Mouse (Mus musculus) lung, embryonic 15.5 days (tissue): Measurements from ENCODE around the gene Slc25a21. TPM values are rescaled to one million over a fixed set of nuclear protein-coding genes. Genes with fewer than 3 reads are reported as not detected.
A peak's percentile ranks its signal among the peaks of the same experiment; 100 is the strongest.

Experiments
- ATAC-seq: fragments of 200-750 bp; cut with Nextera tagmentation; 2 replicates; pipeline ENCODE4 v1.8.0; 2017; ENCODE audit warnings: moderate number of reproducible peaks, borderline replicate concordance; ENCODE audit not compliant: low FRiP score, low TSS enrichment; ENCODE audit errors: extremely low read depth
- H3K27ac ChIP-seq: fragments of 300-500 bp; sonication (generic); 2 replicates; pipeline ENCODE4 v1.5.1; 2015; ENCODE audit warnings: moderate library complexity, mild to moderate bottlenecking, inconsistent platforms
- H3K27me3 ChIP-seq: fragments of 300-500 bp; sonication (generic); 2 replicates; pipeline ENCODE4 v1.6.1; 2015; ENCODE audit warnings: inconsistent platforms
- H3K36me3 ChIP-seq: fragments of 300-500 bp; sonication (generic); 2 replicates; pipeline ENCODE4 v1.6.1; 2015; ENCODE audit warnings: inconsistent platforms
- H3K4me1 ChIP-seq: fragments of 300-500 bp; sonication (generic); 2 replicates; pipeline ENCODE4 v1.6.1; 2015; ENCODE audit warnings: inconsistent platforms
- H3K4me2 ChIP-seq: fragments of 300-500 bp; sonication (generic); 2 replicates; pipeline ENCODE4 v1.6.1; 2015; ENCODE audit warnings: inconsistent platforms, mild to moderate bottlenecking, moderate library complexity
- H3K4me3 ChIP-seq: fragments of 300-500 bp; sonication (generic); 2 replicates; pipeline ENCODE4 v1.5.1; 2015; ENCODE audit warnings: mild to moderate bottlenecking, inconsistent platforms
- H3K9ac ChIP-seq: fragments of 300-500 bp; sonication (generic); 2 replicates; pipeline ENCODE4 v1.6.1; 2015; ENCODE audit warnings: inconsistent platforms
- H3K9me3 ChIP-seq: fragments of 300-500 bp; sonication (generic); 2 replicates; pipeline ENCODE4 v1.6.1; 2016; ENCODE audit warnings: inconsistent platforms
- WGBS: fragments of 180-500 bp; shearing (Covaris S2); methylation state at CpG from one replicate; pipeline ENCODE4 v1.1.7; 2015; 5-methylcytosine and 5-hydroxymethylcytosine counted together
- polyA plus RNA-seq: library from polyadenylated mRNA; unstranded; fragments of >200 nt; fragmentation: Nextera tagmentation; extraction: Ambion mirVana; gene quantifications from 2 replicates; pipeline ENCODE4 v1.2.1, GENCODE M21; 2015

Slc25a21 gene
- polyA plus RNA-seq, 1 experiment from 2014 or later = 0.54 TPM

DNA sequence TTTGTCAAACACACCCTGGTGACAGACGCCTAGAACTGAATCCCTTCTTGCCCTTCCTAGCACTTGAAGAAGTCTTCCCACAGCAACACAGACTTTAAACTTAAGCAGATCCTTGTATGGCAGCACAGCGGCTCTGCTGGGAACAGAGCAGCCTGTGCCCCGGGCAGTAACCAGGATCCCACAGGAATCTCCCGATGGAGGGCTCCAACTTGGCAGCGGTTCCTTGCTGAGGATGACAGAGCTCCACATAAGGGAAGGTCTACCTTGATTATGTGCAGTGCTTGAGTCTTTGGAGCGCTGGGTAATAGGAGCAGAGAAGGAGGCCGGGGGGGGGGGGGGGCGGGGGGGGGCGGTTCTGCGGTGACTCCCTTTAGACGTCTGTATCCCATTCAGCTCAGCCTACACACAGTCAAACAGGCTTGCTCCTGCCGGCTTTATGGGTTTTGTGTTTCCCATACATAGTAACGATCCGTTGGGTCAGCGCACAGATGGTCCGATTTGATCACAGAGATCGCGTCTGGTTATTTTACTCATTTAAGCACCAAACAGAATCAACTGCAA is 215.1 kb downstream of the Slc25a21 start:
- ATAC-seq = no peak
- Histone ChIP-seq H3K4me3 (no peak overlapping the region), H3K36me3 (no peaks in the 10 kb centered on the region), H3K4me1 (no peaks in the 10 kb centered on the region), H3K9me3 (no peaks in the 10 kb centered on the region), H3K4me2 (no peak overlapping the region), H3K27ac (no peak overlapping the region), H3K9ac (no peak overlapping the region), H3K27me3 (0 out of 2 replicates have a peak, but pooled peaks cover 4% of the 10 kb centered on the region)
- 71% methylated on average over 15 of the region's 18 CpGs for WGBS

DNA sequence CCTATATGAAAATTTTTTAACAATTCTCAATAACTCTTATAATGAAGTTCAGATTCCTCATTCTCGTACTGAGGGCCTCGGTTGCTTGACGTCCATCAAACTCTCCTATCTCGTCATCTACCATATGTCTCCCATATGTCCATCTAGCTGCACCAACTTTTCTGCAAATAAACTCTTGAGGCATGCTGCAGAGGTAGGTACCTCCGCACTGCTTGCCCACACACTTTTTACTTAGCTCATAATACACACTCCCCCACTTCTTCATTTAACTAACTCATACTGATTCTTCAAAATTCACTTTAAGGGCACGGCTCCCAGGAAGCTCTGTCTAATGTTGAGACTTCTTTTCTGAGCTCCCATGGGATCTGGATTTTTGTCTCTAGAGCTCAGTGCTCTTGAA is 222.0 kb downstream of the Slc25a21 start:
- ATAC-seq = no peak
- no peak overlapping the region for H3K9ac ChIP-seq
- 77% methylated on average over 6 of the region's 6 CpGs for WGBS
- H3K4me3 ChIP-seq = no peak overlapping the region
- H3K27me3 ChIP-seq = no peaks in the 10 kb centered on the region
- no peak overlapping the region for H3K27ac ChIP-seq
- no peaks in the 10 kb centered on the region for H3K9me3 ChIP-seq
- H3K4me2 ChIP-seq = no peak overlapping the region
- no peaks in the 10 kb centered on the region for H3K36me3 ChIP-seq
- no peaks in the 10 kb centered on the region for H3K4me1 ChIP-seq

DNA sequence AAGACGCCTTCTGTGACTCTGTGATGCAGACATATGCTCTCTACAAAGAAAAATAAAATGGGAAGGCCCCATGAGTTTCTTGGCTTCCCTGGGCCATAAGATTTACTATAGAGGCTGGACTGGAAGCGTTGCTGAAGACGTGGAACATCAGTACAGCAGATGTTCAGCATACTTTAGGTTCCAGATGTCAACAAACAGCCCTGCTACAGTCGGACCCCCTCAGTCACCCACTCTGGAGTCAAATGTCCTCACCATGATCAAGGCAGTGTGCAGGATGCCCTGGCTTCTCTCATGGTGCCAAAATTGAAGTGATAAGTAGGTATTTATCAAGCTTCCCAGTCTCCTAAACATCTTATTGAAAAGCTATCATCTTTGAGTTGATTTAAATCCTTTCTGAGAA is 234.0 kb downstream of the Slc25a21 start:
- no peak overlapping the region for H3K27ac ChIP-seq
- H3K9me3 ChIP-seq = no peaks in the 10 kb centered on the region
- H3K4me1 ChIP-seq = peaks cover 7% of the 10 kb centered on the region; the same call in 1 of the 2 replicates
- H3K4me3 ChIP-seq = no peak overlapping the region
- no peak for ATAC-seq
- no peaks in the 10 kb centered on the region for H3K36me3 ChIP-seq
- H3K9ac ChIP-seq = no peak overlapping the region
- 36% methylated on average over 4 of the region's 4 CpGs for WGBS
- H3K27me3 ChIP-seq = no peaks in the 10 kb centered on the region
- no peak overlapping the region for H3K4me2 ChIP-seq

DNA sequence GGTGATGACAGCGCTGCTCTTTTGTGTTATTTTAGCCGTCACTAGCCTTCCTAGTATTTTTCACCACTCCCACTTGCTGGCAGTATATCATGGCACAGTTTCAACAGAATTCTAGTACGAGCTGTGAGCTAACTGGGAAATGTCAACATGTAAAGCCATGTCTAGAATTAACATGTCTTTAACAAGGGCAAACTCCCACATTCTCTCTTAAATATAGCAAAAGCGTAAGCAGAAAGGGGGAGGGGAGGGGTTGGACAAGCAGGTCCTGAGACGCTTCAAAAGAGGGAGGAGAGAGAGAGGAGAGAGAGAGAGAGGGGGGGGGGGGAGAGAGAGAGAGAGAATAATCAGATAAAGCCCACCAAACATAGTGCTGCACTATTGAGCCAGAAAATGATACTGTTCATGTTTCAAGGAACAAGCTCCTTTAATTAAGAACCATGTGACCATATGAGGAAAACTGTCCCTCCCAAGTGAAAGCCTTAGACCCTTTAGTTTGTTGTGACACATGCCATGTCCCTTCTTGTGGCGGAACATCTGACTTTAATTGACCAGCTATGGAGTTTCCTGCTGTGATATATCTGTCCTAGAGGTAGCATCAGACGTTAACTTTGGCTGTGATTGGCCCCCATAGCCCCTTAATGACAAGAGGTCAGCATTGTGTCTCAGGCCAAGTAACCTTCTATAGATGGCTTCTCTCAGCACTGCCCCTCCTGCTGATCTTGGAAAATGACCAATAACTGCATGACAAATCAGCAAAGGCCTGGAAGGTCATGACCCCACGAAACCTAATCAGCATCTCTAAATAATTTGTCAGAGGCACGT is 237.8 kb downstream of the Slc25a21 start:
- Histone ChIP-seq H3K4me2 (peak overlapping the region; percentile 42), H3K9me3 (no peaks in the 10 kb centered on the region), H3K27me3 (no peaks in the 10 kb centered on the region), H3K27ac (no peak overlapping the region), H3K36me3 (no peaks in the 10 kb centered on the region), H3K4me3 (no peak overlapping the region), H3K9ac (no peak overlapping the region), H3K4me1 (peaks cover 7% of the 10 kb centered on the region; the same call in 1 of the 2 replicates)
- ATAC-seq = peak; percentile 57; the same call in 1 of the 2 replicates
- 24% methylated on average over 9 of the region's 9 CpGs for whole genome bisulfite sequencing

DNA sequence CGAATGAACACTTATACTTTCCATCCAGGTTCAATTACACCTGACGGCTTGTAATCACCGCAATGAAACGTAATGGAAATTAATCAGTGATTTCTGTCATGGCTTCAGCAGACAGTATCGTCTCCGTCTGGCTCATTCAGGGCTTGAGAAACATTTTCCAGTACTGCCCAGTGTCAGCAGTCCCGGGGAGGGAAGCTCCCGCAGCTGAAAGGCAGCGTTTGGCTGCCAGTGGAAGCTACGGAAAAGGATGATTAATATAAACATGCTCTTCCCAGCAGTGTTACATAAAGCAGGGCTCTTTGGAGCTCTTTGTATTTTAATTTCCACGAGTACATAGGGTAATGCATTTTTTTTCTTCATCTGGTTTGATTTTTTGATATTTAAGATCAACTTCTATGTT is 239.0 kb downstream of the Slc25a21 start:
- Histone ChIP-seq H3K9ac (no peak overlapping the region), H3K36me3 (no peaks in the 10 kb centered on the region), H3K27ac (no peak overlapping the region), H3K4me3 (no peak overlapping the region), H3K27me3 (no peaks in the 10 kb centered on the region), H3K9me3 (no peaks in the 10 kb centered on the region), H3K4me1 (peaks cover 7% of the 10 kb centered on the region; the same call in 1 of the 2 replicates), H3K4me2 (no peak overlapping the region; the same call in 1 of the 2 replicates)
- ATAC-seq = no peak
- 26% methylated on average over 11 of the region's 11 CpGs for WGBS

DNA sequence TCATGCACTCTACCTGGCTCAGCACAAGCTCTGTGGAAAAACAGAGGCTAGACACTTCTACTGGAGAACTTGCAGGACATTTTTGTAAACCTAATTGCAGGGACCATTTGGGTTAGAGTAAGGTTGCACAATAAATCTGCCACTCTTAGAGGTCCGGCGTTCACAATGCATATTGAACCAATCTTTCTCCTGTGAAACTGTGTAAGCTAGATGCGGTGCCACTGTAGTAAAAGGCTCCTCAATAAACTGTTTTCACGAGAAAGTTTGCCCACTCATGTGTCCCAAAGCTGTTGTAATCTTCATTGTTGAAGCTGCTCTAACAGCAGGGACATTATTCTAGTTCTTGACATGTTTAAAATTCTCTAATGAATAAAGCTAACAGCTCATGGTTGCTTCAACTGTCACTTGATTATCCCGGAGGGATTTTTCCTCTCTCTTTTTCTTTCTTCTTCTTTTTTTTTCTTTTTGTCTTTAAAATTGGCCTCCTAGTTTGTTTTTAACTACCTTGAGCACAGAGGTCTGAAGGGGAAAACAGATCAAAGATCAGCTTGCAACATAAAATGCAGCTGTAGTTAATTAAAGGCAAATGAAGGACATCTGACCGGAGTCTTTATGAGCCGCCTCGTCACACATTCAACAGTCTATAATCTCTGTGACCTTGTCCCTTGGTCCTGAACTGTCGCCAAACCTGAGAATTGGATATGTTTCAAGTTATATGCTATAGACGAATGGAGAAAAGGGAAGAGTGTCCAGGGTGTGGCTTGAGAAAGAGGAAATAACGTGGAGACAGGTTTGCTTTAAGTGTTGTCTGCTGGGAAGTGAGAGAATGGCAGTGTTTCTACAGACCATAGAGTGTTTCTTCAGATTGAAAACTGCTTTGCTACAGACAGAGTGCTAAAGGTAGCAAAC is 245.3 kb downstream of the Slc25a21 start:
- no peaks in the 10 kb centered on the region for H3K9me3 ChIP-seq
- ATAC-seq = no peak
- no peaks in the 10 kb centered on the region for H3K36me3 ChIP-seq
- H3K4me3 ChIP-seq = no peak overlapping the region
- H3K4me1 ChIP-seq = no peaks in the 10 kb centered on the region
- no peaks in the 10 kb centered on the region for H3K27me3 ChIP-seq
- no peak overlapping the region for H3K4me2 ChIP-seq
- no peak overlapping the region for H3K27ac ChIP-seq
- H3K9ac ChIP-seq = no peak overlapping the region
- WGBS = 46% methylated on average over 11 of the region's 11 CpGs

DNA sequence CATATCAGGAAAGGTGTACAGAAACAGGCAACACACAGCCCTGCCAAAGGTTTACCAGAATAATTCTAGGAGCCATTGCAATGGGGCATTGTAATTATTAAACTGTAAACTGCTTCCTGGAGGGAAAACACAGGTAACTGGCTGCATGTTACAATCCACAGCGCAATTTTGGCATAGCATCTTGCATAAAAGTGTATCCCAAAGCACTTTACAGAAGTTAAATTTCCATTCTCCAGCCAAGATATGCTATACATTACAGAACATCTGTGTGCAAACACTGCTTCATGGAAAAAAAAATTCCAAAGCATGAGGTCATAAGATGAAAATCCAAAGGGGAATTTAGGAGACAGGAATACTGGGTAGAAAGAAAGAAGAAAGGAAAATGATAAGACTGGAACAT is 253.0 kb downstream of the Slc25a21 start:
- no peaks in the 10 kb centered on the region for H3K36me3 ChIP-seq
- H3K4me2 ChIP-seq = no peak overlapping the region
- H3K27ac ChIP-seq = no peak overlapping the region
- no peak overlapping the region for H3K4me3 ChIP-seq
- no peaks in the 10 kb centered on the region for H3K9me3 ChIP-seq
- no peak for ATAC-seq
- H3K9ac ChIP-seq = no peak overlapping the region
- no peaks in the 10 kb centered on the region for H3K27me3 ChIP-seq
- no peaks in the 10 kb centered on the region for H3K4me1 ChIP-seq
- 68% methylated on average over 1 of the region's 1 CpGs for WGBS

DNA sequence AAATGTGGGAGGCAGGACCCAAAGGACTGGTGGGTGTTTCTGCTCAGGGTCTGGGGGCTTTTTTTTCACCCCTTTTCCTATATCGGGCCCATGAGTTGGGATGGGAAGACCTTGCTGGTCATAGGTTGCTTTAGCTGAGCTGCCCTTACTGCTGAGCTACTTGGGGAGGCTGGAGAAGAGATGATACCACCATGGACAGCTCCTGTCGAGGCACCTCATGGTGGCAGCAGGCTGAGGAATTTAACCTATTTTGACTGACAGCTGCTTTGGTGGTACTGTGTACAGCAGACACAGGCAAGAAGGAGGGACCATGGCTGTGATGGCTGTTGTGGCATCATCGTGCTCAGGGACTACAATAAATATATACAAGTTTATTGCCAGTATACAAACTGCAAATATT is 256.4 kb downstream of the Slc25a21 start:
- H3K27me3 ChIP-seq = no peaks in the 10 kb centered on the region
- 53% methylated on average over 3 of the region's 3 CpGs for WGBS
- H3K4me3 ChIP-seq = no peak overlapping the region
- H3K9me3 ChIP-seq = no peaks in the 10 kb centered on the region
- ATAC-seq = no peak
- H3K36me3 ChIP-seq = no peaks in the 10 kb centered on the region
- H3K9ac ChIP-seq = no peak overlapping the region
- H3K4me2 ChIP-seq = no peak overlapping the region
- H3K4me1 ChIP-seq = no peaks in the 10 kb centered on the region
- no peak overlapping the region for H3K27ac ChIP-seq

DNA sequence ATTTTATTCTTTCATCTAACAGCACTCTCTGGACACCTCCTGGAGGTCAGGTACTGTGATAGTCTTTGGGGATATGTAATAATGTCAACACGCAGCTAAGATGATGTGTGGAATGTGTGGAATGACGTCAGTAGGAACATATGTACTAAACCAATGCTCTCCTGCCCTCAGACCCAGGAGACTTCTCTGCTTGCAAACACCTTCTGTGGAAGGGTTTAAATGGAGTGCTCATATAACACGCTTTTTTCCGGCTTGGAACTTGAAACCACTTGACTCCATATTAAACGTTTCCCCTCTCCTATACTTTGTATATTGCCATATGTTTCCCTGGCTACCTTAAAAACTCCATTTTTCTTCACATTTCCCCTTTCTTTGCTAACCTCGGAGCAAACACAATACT is 279.1 kb downstream of the Slc25a21 start:
- Histone ChIP-seq H3K4me1 (no peaks in the 10 kb centered on the region), H3K4me3 (no peak overlapping the region), H3K9ac (no peak overlapping the region), H3K27ac (no peak overlapping the region), H3K4me2 (no peak overlapping the region), H3K27me3 (no peaks in the 10 kb centered on the region), H3K9me3 (no peaks in the 10 kb centered on the region), H3K36me3 (no peaks in the 10 kb centered on the region)
- no peak for ATAC-seq
- 47% methylated on average over 6 of the region's 6 CpGs for WGBS

DNA sequence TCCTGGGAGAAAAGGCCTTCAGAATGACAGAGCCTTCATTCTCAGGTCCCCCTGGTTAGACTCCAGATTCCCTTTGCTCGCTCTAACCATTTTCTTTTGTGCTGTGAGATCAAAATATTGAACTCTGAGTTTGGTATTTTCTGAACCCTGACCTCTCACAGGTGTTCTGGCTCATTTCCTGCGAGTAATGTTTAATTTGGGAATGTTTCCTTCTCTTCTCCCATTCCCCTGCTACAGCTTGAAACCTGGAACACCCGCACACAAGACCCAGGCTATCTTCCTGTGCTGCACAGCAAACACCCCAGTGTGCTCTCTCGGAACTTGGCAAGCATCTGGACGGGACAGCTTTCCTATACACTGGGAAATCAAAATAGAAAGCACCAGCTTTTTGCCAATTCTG is 290.8 kb downstream of the Slc25a21 start:
- no peak overlapping the region for H3K4me3 ChIP-seq
- H3K27me3 ChIP-seq = no peaks in the 10 kb centered on the region
- H3K36me3 ChIP-seq = no peaks in the 10 kb centered on the region
- no peak for ATAC-seq
- no peaks in the 10 kb centered on the region for H3K9me3 ChIP-seq
- H3K4me1 ChIP-seq = no peaks in the 10 kb centered on the region
- no peak overlapping the region for H3K4me2 ChIP-seq
- 53% methylated on average over 5 of the region's 5 CpGs for WGBS
- H3K27ac ChIP-seq = no peak overlapping the region
- H3K9ac ChIP-seq = no peak overlapping the region

DNA sequence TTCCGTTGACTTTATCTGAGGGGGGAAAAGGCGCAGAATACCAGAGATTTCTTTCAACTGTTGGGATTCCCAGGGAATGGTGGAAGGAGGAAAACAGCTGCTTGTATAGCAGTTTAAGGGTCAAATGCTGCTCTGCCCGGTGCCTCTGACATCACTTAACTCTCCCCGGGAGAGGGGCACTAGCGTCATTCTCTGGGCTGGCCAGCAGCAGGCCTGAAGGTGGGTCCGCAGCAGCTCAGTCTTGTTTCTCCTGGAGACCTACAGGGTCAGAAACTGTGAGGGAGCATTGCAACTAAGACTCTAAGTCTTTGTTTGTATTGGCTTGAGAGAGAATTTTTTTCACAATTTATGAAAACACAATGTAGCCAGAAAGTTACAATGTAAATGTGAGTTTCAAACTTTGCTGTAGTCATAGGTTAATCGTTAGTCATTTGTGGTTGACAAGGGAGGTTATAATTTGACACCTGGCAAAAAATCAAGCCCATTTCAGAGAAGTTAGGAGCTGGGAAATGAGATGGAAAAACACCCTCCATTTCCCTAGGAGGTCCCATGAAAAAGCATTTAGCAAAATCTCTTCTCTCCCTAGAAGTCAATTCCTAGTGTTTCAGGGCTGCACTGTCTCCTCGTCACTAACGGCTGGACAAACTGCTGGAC is 291.5 kb downstream of the Slc25a21 start:
- no peak overlapping the region for H3K4me2 ChIP-seq
- H3K9ac ChIP-seq = no peak overlapping the region
- WGBS = 35% methylated on average over 9 of the region's 9 CpGs
- no peak overlapping the region for H3K27ac ChIP-seq
- no peak for ATAC-seq
- H3K9me3 ChIP-seq = no peaks in the 10 kb centered on the region
- no peak overlapping the region for H3K4me3 ChIP-seq
- H3K4me1 ChIP-seq = no peaks in the 10 kb centered on the region
- no peaks in the 10 kb centered on the region for H3K27me3 ChIP-seq
- H3K36me3 ChIP-seq = no peaks in the 10 kb centered on the region
